Mouse (Mus musculus) hindbrain, embryonic 15.5 days (tissue): ENCODE measurements around the gene Ralgapa2. TPM values are rescaled to one million over a fixed set of nuclear protein-coding genes. Genes with fewer than 3 reads are reported as not detected.

ENCODE experiments used
- ATAC-seq: fragments of 200-750 bp; cut with Nextera tagmentation; 2 replicates; pipeline ENCODE4 v1.8.0; 2017; ENCODE audit warnings: low read depth, moderate number of reproducible peaks, moderate TSS enrichment; ENCODE audit not compliant: low FRiP score
- H3K27ac ChIP-seq: fragments of 300-500 bp; sonication (generic); replicated peaks from 2 replicates; pipeline ENCODE4 v1.5.1; 2015; ENCODE audit warnings: mild to moderate bottlenecking, inconsistent platforms
- H3K27me3 ChIP-seq: fragments of 300-500 bp; sonication (generic); 2 replicates; pipeline ENCODE4 v1.6.1; 2015; ENCODE audit warnings: control low read depth, inconsistent platforms
- H3K36me3 ChIP-seq: fragments of 300-500 bp; sonication (generic); 2 replicates; pipeline ENCODE4 v1.6.1; 2015; ENCODE audit warnings: control low read depth, inconsistent platforms
- H3K4me1 ChIP-seq: fragments of 300-500 bp; sonication (generic); replicated peaks from 2 replicates; pipeline ENCODE4 v1.6.1; 2015; ENCODE audit warnings: control low read depth, inconsistent platforms
- H3K4me2 ChIP-seq: fragments of 300-500 bp; sonication (generic); 2 replicates; pipeline ENCODE4 v1.6.1; 2015; ENCODE audit warnings: moderate library complexity, mild to moderate bottlenecking, inconsistent platforms
- H3K4me3 ChIP-seq: fragments of 300-500 bp; sonication (generic); 2 replicates; pipeline ENCODE4 v1.5.1; 2015; ENCODE audit warnings: mild to moderate bottlenecking, inconsistent platforms
- H3K9ac ChIP-seq: fragments of 300-500 bp; sonication (generic); 2 replicates; pipeline ENCODE4 v1.6.1; 2015; ENCODE audit warnings: inconsistent platforms
- H3K9me3 ChIP-seq: fragments of 300-500 bp; sonication (generic); 2 replicates; pipeline ENCODE4 v1.6.1; 2016; ENCODE audit warnings: control low read depth, inconsistent platforms
- WGBS: fragments of 180-500 bp; shearing (Covaris S2); methylation state at CpG from one replicate; pipeline ENCODE4 v1.1.7; 2015; 5-methylcytosine and 5-hydroxymethylcytosine counted together
- polyA plus RNA-seq: library from polyadenylated mRNA; unstranded; fragments of >200 nt; fragmentation: Nextera tagmentation; extraction: Ambion mirVana; gene quantifications from 2 replicates; pipeline ENCODE4 v1.2.1, GENCODE M21; 2015

Gene Ralgapa2
- polyA plus RNA-seq, 1 experiment from 2014 or later, result 10.1 TPM

GRCm38 (mm10) chr2:146366098-146366497 lies 146.0 kb downstream of the Ralgapa2 start:
- Histone ChIP-seq H3K27me3 (no peaks in the 10 kb centered on the region), H3K4me1 (peaks cover 10% of the 10 kb centered on the region; the same call in 1 of the 2 replicates), H3K27ac (no peak overlapping the region), H3K4me2 (no peak overlapping the region), H3K9me3 (no peaks in the 10 kb centered on the region), H3K4me3 (no peak overlapping the region), H3K9ac (no peak overlapping the region), H3K36me3 (no peaks in the 10 kb centered on the region)
- ATAC-seq, result no peak
- WGBS, result 39% methylated on average over 12 of the region's 12 CpGs

GRCm38 (mm10) chr2:146365368-146365983 lies 146.7 kb downstream of the Ralgapa2 start:
- Histone ChIP-seq H3K27me3 (no peaks in the 10 kb centered on the region), H3K4me1 (peaks cover 10% of the 10 kb centered on the region; the same call in 1 of the 2 replicates), H3K9ac (no peak overlapping the region), H3K4me2 (no peak overlapping the region), H3K9me3 (no peaks in the 10 kb centered on the region), H3K4me3 (no peak overlapping the region), H3K36me3 (no peaks in the 10 kb centered on the region), H3K27ac (no peak overlapping the region)
- WGBS, result 64% methylated on average over 11 of the region's 11 CpGs
- no peak for ATAC-seq

GRCm38 (mm10) chr2:146363483-146363882 lies 148.7 kb downstream of the Ralgapa2 start:
- no peaks in the 10 kb centered on the region for H3K9me3 ChIP-seq
- WGBS, result 70% methylated on average over 2 of the region's 2 CpGs
- H3K27ac ChIP-seq, result no peak overlapping the region
- H3K9ac ChIP-seq, result no peak overlapping the region
- H3K4me3 ChIP-seq, result no peak overlapping the region
- H3K4me1 ChIP-seq, result peaks cover 10% of the 10 kb centered on the region; the same call in 1 of the 2 replicates
- ATAC-seq, result no peak
- no peak overlapping the region for H3K4me2 ChIP-seq
- H3K27me3 ChIP-seq, result no peaks in the 10 kb centered on the region
- H3K36me3 ChIP-seq, result 0 out of 2 replicates have a peak, but pooled peaks cover 2% of the 10 kb centered on the region

GRCm38 (mm10) chr2:146362932-146363331 lies 149.2 kb downstream of the Ralgapa2 start:
- no peak overlapping the region for H3K9ac ChIP-seq
- H3K36me3 ChIP-seq, result 0 out of 2 replicates have a peak, but pooled peaks cover 2% of the 10 kb centered on the region
- H3K9me3 ChIP-seq, result no peaks in the 10 kb centered on the region
- no peak overlapping the region for H3K4me2 ChIP-seq
- 55% methylated on average over 1 of the region's 1 CpGs for whole genome bisulfite sequencing
- H3K27ac ChIP-seq, result no peak overlapping the region; the same call in 1 of the 2 replicates
- peaks cover 10% of the 10 kb centered on the region; the same call in 1 of the 2 replicates for H3K4me1 ChIP-seq
- no peak; the same call in 1 of the 2 replicates for ATAC-seq
- no peaks in the 10 kb centered on the region for H3K27me3 ChIP-seq
- H3K4me3 ChIP-seq, result no peak overlapping the region

- H3K9me3 ChIP-seq, result no peaks in the 10 kb centered on the region
- no peak for ATAC-seq
- no peak overlapping the region for H3K27ac ChIP-seq
- no peak overlapping the region for H3K4me2 ChIP-seq
- 0 out of 2 replicates have a peak, but pooled peaks cover 2% of the 10 kb centered on the region for H3K36me3 ChIP-seq
- 76% methylated on average over 4 of the region's 4 CpGs for WGBS
- no peak overlapping the region for H3K4me3 ChIP-seq
- H3K9ac ChIP-seq, result no peak overlapping the region
- no peaks in the 10 kb centered on the region for H3K27me3 ChIP-seq
- H3K4me1 ChIP-seq, result peaks cover 10% of the 10 kb centered on the region; the same call in 1 of the 2 replicates
Observed at GRCm38 (mm10) chr2:146361969-146362368, 150.2 kb downstream of the Ralgapa2 start.

GRCm38 (mm10) chr2:146361076-146361475 lies 151.1 kb downstream of the Ralgapa2 start:
- no peak for ATAC-seq
- Histone ChIP-seq H3K4me2 (no peak overlapping the region), H3K27me3 (no peaks in the 10 kb centered on the region), H3K9me3 (no peaks in the 10 kb centered on the region), H3K9ac (no peak overlapping the region), H3K27ac (no peak overlapping the region), H3K4me3 (no peak overlapping the region), H3K4me1 (peaks cover 8% of the 10 kb centered on the region; the same call in 1 of the 2 replicates), H3K36me3 (0 out of 2 replicates have a peak, but pooled peaks cover 2% of the 10 kb centered on the region)
- WGBS, result 69% methylated on average over 3 of the region's 3 CpGs

GRCm38 (mm10) chr2:146359676-146360075 lies 152.5 kb downstream of the Ralgapa2 start:
- no peak overlapping the region for H3K27ac ChIP-seq
- H3K4me1 ChIP-seq, result no peaks in the 10 kb centered on the region
- 0 out of 2 replicates have a peak, but pooled peaks cover 2% of the 10 kb centered on the region for H3K36me3 ChIP-seq

GRCm38 (mm10) chr2:146356524-146356923 lies 155.6 kb downstream of the Ralgapa2 start:
- H3K4me1 ChIP-seq, result no peaks in the 10 kb centered on the region
- no peak overlapping the region for H3K27ac ChIP-seq
- no peak overlapping the region for H3K4me2 ChIP-seq
- no peak overlapping the region for H3K9ac ChIP-seq
- no peaks in the 10 kb centered on the region for H3K27me3 ChIP-seq
- H3K4me3 ChIP-seq, result no peak overlapping the region
- H3K36me3 ChIP-seq, result peaks cover 2% of the 10 kb centered on the region; the same call in 1 of the 2 replicates
- 80% methylated on average over 6 of the region's 6 CpGs for WGBS
- ATAC-seq, result no peak
- no peaks in the 10 kb centered on the region for H3K9me3 ChIP-seq

More at GRCm38 (mm10) chr2:146359676-146360075, 152.5 kb downstream of the Ralgapa2 start:
- WGBS, result 94% methylated on average over 2 of the region's 2 CpGs
- Histone ChIP-seq H3K9me3 (no peaks in the 10 kb centered on the region), H3K4me3 (no peak overlapping the region), H3K27me3 (no peaks in the 10 kb centered on the region), H3K4me2 (no peak overlapping the region), H3K9ac (no peak overlapping the region)
- ATAC-seq, result no peak

- H3K4me2 ChIP-seq, result no peak overlapping the region
- ATAC-seq, result no peak
- H3K36me3 ChIP-seq, result peaks cover 16% of the 10 kb centered on the region
- no peaks in the 10 kb centered on the region for H3K27me3 ChIP-seq
- no peaks in the 10 kb centered on the region for H3K4me1 ChIP-seq
- H3K4me3 ChIP-seq, result no peak overlapping the region
- no peak overlapping the region for H3K27ac ChIP-seq
- no peaks in the 10 kb centered on the region for H3K9me3 ChIP-seq
- H3K9ac ChIP-seq, result no peak overlapping the region
- WGBS, result 96% methylated on average over 5 of the region's 5 CpGs
Observed at GRCm38 (mm10) chr2:146350230-146350629, 161.9 kb downstream of the Ralgapa2 start.

GRCm38 (mm10) chr2:146347942-146348341 lies 164.2 kb downstream of the Ralgapa2 start:
- peak; percentile 91 for ATAC-seq
- Histone ChIP-seq H3K36me3 (peaks cover 21% of the 10 kb centered on the region), H3K4me2 (no peak overlapping the region), H3K27me3 (no peaks in the 10 kb centered on the region), H3K9ac (no peak overlapping the region), H3K27ac (no peak overlapping the region), H3K4me3 (no peak overlapping the region), H3K9me3 (no peaks in the 10 kb centered on the region), H3K4me1 (no peaks in the 10 kb centered on the region)
- WGBS, result 48% methylated on average over 2 of the region's 2 CpGs

- Histone ChIP-seq H3K27me3 (no peaks in the 10 kb centered on the region), H3K36me3 (peaks cover 18% of the 10 kb centered on the region), H3K4me1 (no peaks in the 10 kb centered on the region; the same call in 1 of the 2 replicates), H3K27ac (no peak overlapping the region), H3K9ac (no peak overlapping the region), H3K4me2 (no peak overlapping the region), H3K9me3 (no peaks in the 10 kb centered on the region), H3K4me3 (no peak overlapping the region)
- WGBS, result 97% methylated on average over 4 of the region's 4 CpGs
- ATAC-seq, result no peak
Observed at GRCm38 (mm10) chr2:146340090-146340489, 172.1 kb downstream of the Ralgapa2 start.

GRCm38 (mm10) chr2:146337540-146337939 lies 174.6 kb downstream of the Ralgapa2 start:
- 71% methylated on average over 1 of the region's 1 CpGs for WGBS
- ATAC-seq, result no peak
- H3K4me2 ChIP-seq, result no peak overlapping the region
- H3K9me3 ChIP-seq, result no peaks in the 10 kb centered on the region
- H3K36me3 ChIP-seq, result peaks cover 14% of the 10 kb centered on the region
- H3K4me1 ChIP-seq, result peaks cover 2% of the 10 kb centered on the region; the same call in 1 of the 2 replicates
- no peak overlapping the region for H3K9ac ChIP-seq
- no peak overlapping the region for H3K4me3 ChIP-seq
- H3K27ac ChIP-seq, result no peak overlapping the region
- H3K27me3 ChIP-seq, result 0 out of 2 replicates have a peak, but pooled peaks cover 6% of the 10 kb centered on the region
